Mouse (Mus musculus) MEL (cell line): ENCODE measurements around the gene Gm21969.

Experiments used
- CHD1 ChIP-seq: IDR thresholded peaks from 2 replicates; pipeline ENCODE4 v1.6.1; 2012; ENCODE audit warnings: low read depth, mild to moderate bottlenecking, inconsistent platforms, low read length, improper control_type of control experiment
- CTCF ChIP-seq, 3 experiments: IDR thresholded peaks in 2 of 3; conservative IDR thresholded peaks in 1 of 3; 2 replicates each; pipeline ENCODE4 v1.5.1; 2011 to 2012; ENCODE audit warnings: low read length in 3 of 3, low read depth in 2 of 3, mild to moderate bottlenecking in 2 of 3, improper control_type of control experiment in 1 of 3, inconsistent platforms in 1 of 3, mixed read lengths in 1 of 3, moderate library complexity in 1 of 3; ENCODE audit not compliant: control insufficient read depth in 1 of 3, insufficient read depth in 1 of 3, poor library complexity in 1 of 3, severe bottlenecking in 1 of 3
- MXI1 ChIP-seq: IDR thresholded peaks from 2 replicates; pipeline ENCODE4 v1.6.1; 2011; ENCODE audit warnings: mild to moderate bottlenecking, low read depth, low read length, improper control_type of control experiment
- NELFE ChIP-seq: IDR thresholded peaks from 2 replicates; pipeline ENCODE4 v1.6.1; 2011; ENCODE audit warnings: low read depth, low read length, improper control_type of control experiment
- TAL1 ChIP-seq: IDR thresholded peaks from 2 replicates; pipeline ENCODE4 v1.6.1; 2012; ENCODE audit warnings: mild to moderate bottlenecking, inconsistent platforms, low read length, moderate library complexity, mixed read lengths

- TF ChIP-seq MXI1 = no peak
- TF ChIP-seq NELFE = no peak
- TF ChIP-seq CTCF (IDR thresholded peaks at IDR 0.05 in 2 of 3, conservative IDR thresholded peaks at IDR 0.05 in 1 of 3; ENCODE audit: control insufficient read depth in 1 of 3, insufficient read depth in 1 of 3, low read depth in 2 of 3, low read length in 3 of 3, poor library complexity in 1 of 3, severe bottlenecking in 1 of 3) = no peak
- TF ChIP-seq TAL1 = no peak
- no peak for TF ChIP-seq CHD1
These were observed 26.6 kb upstream of the Gm21969 start for GRCm38 (mm10) chr4:139576251-139576880.
